Mouse (Mus musculus) brain, embryonic 14.5 days (tissue): ENCODE results near the gene Rxrb. TPM values are rescaled to one million over a fixed set of nuclear protein-coding genes. Genes with fewer than 3 reads are reported as not detected.
A peak's percentile ranks its signal among the peaks of the same experiment; 100 is the strongest.
"Not testable (repeated sequence)": the region's sequence is repeated elsewhere in the genome, so short reads cannot be mapped to it uniquely, and the experiment has no call there.

ENCODE experiments used
- DNase-seq: peaks from one replicate; pipeline ENCODE4 v3.0.0-alpha.2; 2011; ENCODE audit warnings: low read depth
- CTCF ChIP-seq: fragments of 200-500 bp; IDR thresholded peaks from 2 replicates; pipeline ENCODE4 v1.5.1; 2012; ENCODE audit warnings: inconsistent platforms, mild to moderate bottlenecking, moderate library complexity, borderline replicate concordance; ENCODE audit not compliant: insufficient read depth, insufficient read length; ENCODE audit errors: extremely low read depth
- POLR2A ChIP-seq: fragments of 200-500 bp; IDR thresholded peaks from 2 replicates; pipeline ENCODE4 v1.6.1; 2012; ENCODE audit warnings: mild to moderate bottlenecking, inconsistent platforms, borderline replicate concordance; ENCODE audit not compliant: poor library complexity, insufficient read depth, insufficient read length, severe bottlenecking; ENCODE audit errors: extremely low read depth
- polyA plus RNA-seq: library from polyadenylated mRNA; depleted of rRNA; stranded (reverse); fragments of >200 nt; gene quantifications from 2 replicates; pipeline ENCODE4 v1.2.3, GENCODE M21; 2012; rRNA removed

Gene Rxrb
- 83.9 and 97.4 TPM in 2 replicates for polyA plus RNA-seq

GRCm38 (mm10) chr17:34031465-34032173 lies at the start of gene Rxrb, which contains the start of gene Slc39a7:
TSS of gene Rxrb (plus strand) at chr17:34031812.
TSS of gene Slc39a7 (minus strand) at chr17:34031682.
- DNase-seq: peak; percentile 99
- TF ChIP-seq CTCF: no peak
- TF ChIP-seq POLR2A: peak; percentile 80

- peak; percentile 55 for TF ChIP-seq CTCF
- DNase-seq: peak; percentile 51
Measured at GRCm38 (mm10) chr17:33982136-33982535, 49.5 kb upstream of the Rxrb start.

- TF ChIP-seq CTCF: peak; percentile 75; the same call in 1 of the 2 replicates
- no peak for TF ChIP-seq POLR2A
- DNase-seq: peak; percentile 90
Measured at GRCm38 (mm10) chr17:33991788-33992664, 39.6 kb upstream of the Rxrb start.

GRCm38 (mm10) chr17:33994959-33995358 lies 36.7 kb upstream of the Rxrb start:
- DNase-seq: no peak
- TF ChIP-seq POLR2A: no peak
- TF ChIP-seq CTCF: no peak

GRCm38 (mm10) chr17:33995651-33996050 lies 36.0 kb upstream of the Rxrb start:
- TF ChIP-seq POLR2A (no peak), CTCF (no peak)
- no peak for DNase-seq

GRCm38 (mm10) chr17:33997025-33997424 lies 34.6 kb upstream of the Rxrb start:
- DNase-seq: not testable (repeated sequence)

- not testable (repeated sequence) for DNase-seq
Measured at GRCm38 (mm10) chr17:33998697-33999096, 32.9 kb upstream of the Rxrb start.

- TF ChIP-seq POLR2A (no peak), CTCF (no peak)
- DNase-seq: peak; percentile 5
Measured at GRCm38 (mm10) chr17:33999341-34000149, 32.1 kb upstream of the Rxrb start.

GRCm38 (mm10) chr17:34000150-34000537 lies 31.5 kb upstream of the Rxrb start, which contains the start of gene H2-K1:
TSS of gene H2-K1 (minus strand) at chr17:34000347.
- DNase-seq: peak; percentile 62

GRCm38 (mm10) chr17:34000796-34001195 lies 30.8 kb upstream of the Rxrb start:
- not testable (repeated sequence) for DNase-seq

More at GRCm38 (mm10) chr17:34000150-34000537, 31.5 kb upstream of the Rxrb start, which contains the start of gene H2-K1:
- TF ChIP-seq CTCF: no peak; the same call in 1 of the 2 replicates
- TF ChIP-seq POLR2A: 0 out of 2 replicates have a peak, but pooled peaks have one; percentile 15

GRCm38 (mm10) chr17:34003426-34003825 lies 28.2 kb upstream of the Rxrb start:
- peak; percentile 24 for DNase-seq
- TF ChIP-seq POLR2A (no peak), CTCF (peak; percentile 60; the same call in 1 of the 2 replicates)

GRCm38 (mm10) chr17:34006570-34006969 lies 25.0 kb upstream of the Rxrb start:
- no peak for TF ChIP-seq CTCF
- no peak for TF ChIP-seq POLR2A

More at GRCm38 (mm10) chr17:34006570-34006969, 25.0 kb upstream of the Rxrb start:
- no peak for DNase-seq
